Mouse (Mus musculus) liver, embryonic 11.5 days (tissue): ENCODE results near the gene BC035947. TPM values are rescaled to one million over a fixed set of nuclear protein-coding genes. Genes with fewer than 3 reads are reported as not detected.

Experiments
- ATAC-seq: fragments of 200-750 bp; cut with Nextera tagmentation; replicated peaks from 2 replicates; pipeline ENCODE4 v1.8.0; 2017; ENCODE audit warnings: moderate number of reproducible peaks, mild to moderate bottlenecking, moderate TSS enrichment, moderate library complexity; ENCODE audit not compliant: low FRiP score
- DNase-seq: peaks from one replicate; pipeline ENCODE4 v3.0.0-alpha.2; 2017; ENCODE audit warnings: low spot score
- H3K27ac ChIP-seq: fragments of 300-500 bp; sonication (generic); 2 replicates; pipeline ENCODE4 v1.5.1; 2014; ENCODE audit warnings: mild to moderate bottlenecking, low read depth, low read length, control low read depth
- H3K27me3 ChIP-seq: fragments of 300-500 bp; sonication (generic); replicated peaks from 2 replicates; pipeline ENCODE4 v1.6.1; 2014; ENCODE audit warnings: low read length, mixed read lengths; ENCODE audit not compliant: control insufficient read depth, insufficient read depth
- H3K36me3 ChIP-seq: fragments of 300-500 bp; sonication (generic); 2 replicates; pipeline ENCODE4 v1.6.1; 2014; ENCODE audit warnings: mild to moderate bottlenecking, low read length, moderate library complexity, mixed read lengths; ENCODE audit not compliant: control insufficient read depth, insufficient read depth
- H3K4me1 ChIP-seq: fragments of 300-500 bp; sonication (generic); replicated peaks from 2 replicates; pipeline ENCODE4 v1.6.1; 2014; ENCODE audit warnings: low read length, mixed read lengths; ENCODE audit not compliant: control insufficient read depth, insufficient read depth
- H3K4me2 ChIP-seq: fragments of 300-500 bp; sonication (generic); 2 replicates; pipeline ENCODE4 v1.6.1; 2014; ENCODE audit warnings: mild to moderate bottlenecking, control low read depth, moderate library complexity
- H3K4me3 ChIP-seq: fragments of 300-500 bp; sonication (generic); 2 replicates; pipeline ENCODE4 v1.5.1; 2014; ENCODE audit warnings: low read depth, low read length, control low read depth
- H3K9ac ChIP-seq: fragments of 300-500 bp; sonication (generic); 2 replicates; pipeline ENCODE4 v1.6.1; 2014; ENCODE audit warnings: low read depth, low read length, control low read depth
- H3K9me3 ChIP-seq: fragments of 300-500 bp; sonication (generic); 2 replicates; pipeline ENCODE4 v1.6.1; 2016; ENCODE audit warnings: low read length, inconsistent platforms, mixed read lengths; ENCODE audit not compliant: control insufficient read depth
- WGBS: fragments of 180-500 bp; shearing (Covaris S2); extraction: QIAGEN DNeasy Blood & Tissue Kit; methylation state at CpG from one replicate; pipeline ENCODE4 v1.1.7; 2014; 5-methylcytosine and 5-hydroxymethylcytosine counted together
- polyA plus RNA-seq: library from polyadenylated mRNA; unstranded; fragments of >200 nt; fragmentation: Nextera tagmentation; extraction: Ambion mirVana; gene quantifications from 2 replicates; pipeline ENCODE4 v1.2.1, GENCODE M21; 2014

Gene BC035947
- polyA plus RNA-seq, 1 experiment from 2014 or later = not detected

DNA sequence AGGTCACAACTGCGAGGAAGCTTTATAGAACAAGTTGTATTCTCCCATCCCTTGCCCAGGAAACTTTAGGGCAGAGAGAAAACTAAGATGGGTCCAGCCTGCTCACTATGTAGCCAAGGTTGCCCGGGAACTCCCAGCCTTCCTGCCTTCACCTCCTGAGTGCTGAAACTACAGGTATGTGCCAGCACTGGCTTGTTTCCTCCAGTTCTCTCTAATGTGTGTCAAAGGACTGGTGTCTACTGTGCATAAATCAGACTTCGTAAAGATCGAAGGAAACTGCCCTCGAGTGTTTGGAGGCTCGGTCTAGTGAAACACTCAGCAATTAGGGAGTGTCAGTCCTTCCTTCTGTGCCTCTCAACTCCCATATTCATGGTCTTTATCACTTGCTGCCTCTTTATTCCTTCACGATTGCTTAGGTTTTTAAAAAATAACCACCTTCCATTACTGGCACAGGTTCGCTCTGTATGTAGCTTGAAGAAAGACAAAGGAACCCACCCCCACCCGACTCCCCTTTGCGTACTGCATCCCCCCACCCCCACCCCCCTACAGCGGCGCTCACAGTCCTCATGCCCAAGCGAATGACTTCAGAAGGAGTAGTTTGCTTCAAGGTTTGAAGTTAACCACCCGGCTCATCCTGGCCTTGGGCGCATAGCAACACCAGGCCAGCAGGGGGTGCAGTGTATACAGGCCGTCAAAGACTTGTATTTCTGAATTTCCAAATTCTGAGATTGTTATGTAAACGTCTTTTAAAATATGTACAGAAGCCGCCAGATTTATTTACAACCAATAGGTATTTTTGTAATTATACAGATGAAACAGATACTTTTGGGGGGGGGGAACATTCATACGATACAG lies 24.6 kb upstream of the BC035947 start:
- no peak overlapping the region for H3K27ac ChIP-seq
- H3K4me3 ChIP-seq = no peak overlapping the region
- WGBS = 36% methylated on average over 19 of the region's 19 CpGs
- no peaks in the 10 kb centered on the region for H3K27me3 ChIP-seq
- ATAC-seq (no peak), DNase-seq (peak; percentile 45)
- no peaks in the 10 kb centered on the region for H3K36me3 ChIP-seq
- peak overlapping the region; percentile 63 for H3K4me2 ChIP-seq
- no peaks in the 10 kb centered on the region for H3K9me3 ChIP-seq
- H3K9ac ChIP-seq = no peak overlapping the region
- 0 out of 2 replicates have a peak, but pooled peaks cover 2% of the 10 kb centered on the region for H3K4me1 ChIP-seq

DNA sequence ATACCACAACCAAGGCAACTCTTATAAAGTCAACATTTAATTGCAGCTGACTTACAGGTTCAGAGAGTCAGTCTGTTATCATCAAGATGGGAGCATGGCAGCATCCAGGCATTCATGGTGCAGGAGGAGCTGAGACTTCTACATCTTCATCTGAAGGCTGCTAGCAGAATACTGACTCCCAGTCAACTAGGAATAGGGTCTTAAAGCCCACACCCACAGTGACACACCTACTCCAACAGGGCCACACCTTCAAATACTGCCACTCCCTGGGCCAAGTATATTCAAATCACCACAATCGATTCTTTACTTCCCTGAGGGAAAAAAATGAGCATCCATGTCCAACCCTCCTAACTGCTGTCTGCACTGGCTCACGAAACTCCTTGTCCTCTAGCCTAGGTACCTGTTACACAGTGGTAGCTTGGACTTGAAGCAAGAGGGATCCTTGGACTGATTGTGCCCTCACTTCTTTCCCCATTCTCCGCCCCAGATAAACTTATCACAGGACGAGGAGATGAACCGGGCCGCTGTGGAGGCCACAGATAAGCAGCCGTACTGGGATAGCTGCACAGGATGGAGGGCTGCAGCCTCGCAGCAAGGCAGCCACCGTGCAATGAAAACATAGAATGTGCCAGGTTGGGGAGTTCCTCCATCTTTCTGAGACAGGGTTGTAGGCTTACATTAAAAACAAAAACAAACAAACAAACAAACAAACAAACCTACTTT lies 22.6 kb upstream of the BC035947 start:
- ATAC-seq = peak; percentile 81
- 55% methylated on average over 9 of the region's 9 CpGs for WGBS
- H3K27ac ChIP-seq = no peak overlapping the region
- H3K9me3 ChIP-seq = no peaks in the 10 kb centered on the region
- DNase-seq = no peak
- no peak overlapping the region for H3K4me2 ChIP-seq
- H3K27me3 ChIP-seq = no peaks in the 10 kb centered on the region
- no peak overlapping the region for H3K9ac ChIP-seq
- no peak overlapping the region for H3K4me3 ChIP-seq
- 0 out of 2 replicates have a peak, but pooled peaks cover 2% of the 10 kb centered on the region for H3K4me1 ChIP-seq
- no peaks in the 10 kb centered on the region for H3K36me3 ChIP-seq

DNA sequence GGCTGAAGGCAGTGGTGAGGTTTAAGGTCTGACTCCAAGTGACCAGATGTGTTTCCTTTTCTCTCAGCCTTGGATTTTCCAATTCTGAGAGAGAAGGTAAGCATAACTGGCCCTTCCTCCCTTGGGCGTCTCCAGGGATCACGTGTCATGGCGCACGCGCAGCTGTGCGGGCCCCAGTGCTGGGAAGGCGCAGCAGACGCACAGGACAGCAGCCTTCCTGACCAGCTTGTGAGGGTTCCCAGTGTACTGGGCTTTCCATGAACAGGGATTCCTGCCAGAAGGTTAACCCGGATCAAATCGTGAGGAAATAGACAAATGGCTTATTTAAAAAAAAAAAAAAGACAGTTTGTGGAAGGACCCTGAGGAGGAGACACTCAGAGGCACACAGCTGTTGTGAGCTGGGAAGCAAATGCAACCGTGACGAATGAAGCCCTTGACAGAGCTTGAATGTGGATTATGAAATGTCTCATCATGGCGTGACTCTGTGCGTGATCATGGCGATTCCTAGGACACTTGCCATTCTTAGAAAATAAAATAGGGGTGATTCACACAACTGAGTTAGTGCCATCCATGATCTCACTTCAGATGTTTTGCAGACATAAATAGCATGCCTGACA lies 20.3 kb upstream of the BC035947 start:
- no peak overlapping the region for H3K4me2 ChIP-seq
- no peaks in the 10 kb centered on the region for H3K36me3 ChIP-seq
- H3K9me3 ChIP-seq = no peaks in the 10 kb centered on the region
- no peak overlapping the region for H3K27ac ChIP-seq
- no peak overlapping the region for H3K4me3 ChIP-seq
- no peaks in the 10 kb centered on the region for H3K4me1 ChIP-seq
- WGBS = 87% methylated on average over 15 of the region's 15 CpGs
- no peak overlapping the region for H3K9ac ChIP-seq
- no peaks in the 10 kb centered on the region for H3K27me3 ChIP-seq
- DNase-seq = no peak
- ATAC-seq = no peak

DNA sequence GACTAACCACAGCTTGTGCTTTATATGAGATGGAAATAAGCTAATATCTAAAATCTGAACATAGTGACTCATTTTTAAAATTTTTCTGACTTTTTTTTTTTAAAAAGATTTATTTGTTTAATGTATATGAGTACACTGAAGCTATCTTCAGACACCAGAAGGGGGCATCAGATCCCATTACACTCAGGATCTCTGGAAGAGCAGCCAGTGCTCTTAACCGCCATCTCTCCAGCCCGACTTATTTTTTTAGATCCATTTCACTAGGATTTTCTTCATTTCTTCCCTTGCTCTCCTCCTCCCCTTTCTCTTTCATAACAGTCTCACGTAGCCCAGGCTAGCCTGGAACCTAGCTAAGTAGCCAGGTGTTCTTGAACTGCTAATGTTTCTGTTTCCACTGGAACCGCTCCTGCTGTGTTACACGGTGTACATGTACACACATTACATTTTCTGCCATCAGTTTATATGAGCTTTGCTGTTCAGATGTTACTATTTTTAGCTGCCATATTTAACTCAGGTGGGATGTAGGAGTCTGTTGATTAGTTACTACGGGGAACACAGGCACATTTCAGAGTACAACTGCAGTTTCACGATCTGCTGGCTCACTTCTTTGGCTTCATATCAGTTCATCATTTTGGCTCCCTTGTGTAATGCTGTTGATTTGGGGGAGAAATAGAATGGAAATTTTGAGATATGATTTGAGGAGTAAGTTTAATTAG lies 18.7 kb upstream of the BC035947 start:
- H3K9me3 ChIP-seq = no peaks in the 10 kb centered on the region
- WGBS = 71% methylated on average over 7 of the region's 7 CpGs
- no peaks in the 10 kb centered on the region for H3K36me3 ChIP-seq
- no peak for ATAC-seq
- no peaks in the 10 kb centered on the region for H3K4me1 ChIP-seq
- no peak overlapping the region for H3K4me3 ChIP-seq
- H3K27ac ChIP-seq = no peak overlapping the region
- no peak for DNase-seq
- no peak overlapping the region for H3K9ac ChIP-seq
- no peaks in the 10 kb centered on the region for H3K27me3 ChIP-seq
- no peak overlapping the region for H3K4me2 ChIP-seq

DNA sequence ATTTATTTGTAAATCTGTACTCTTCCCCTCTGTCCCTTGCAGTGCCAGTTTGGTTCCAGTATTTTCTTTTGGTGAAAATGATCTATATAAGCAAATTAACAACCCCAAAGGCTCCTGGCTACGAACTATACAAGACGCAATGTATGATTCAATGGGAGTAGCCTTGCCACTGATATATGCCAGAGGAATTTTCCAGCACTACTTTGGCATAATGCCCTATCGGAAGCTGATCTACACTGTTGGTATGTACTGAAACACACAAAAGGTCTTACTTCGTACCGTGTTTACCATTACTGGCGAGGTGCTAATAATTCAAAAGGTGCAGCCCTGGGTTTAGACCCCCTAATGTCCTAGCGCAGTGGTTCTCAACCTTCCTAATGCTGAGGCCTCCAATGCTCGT lies 17.1 kb upstream of the BC035947 start:
- H3K4me3 ChIP-seq = no peak overlapping the region

DNA sequence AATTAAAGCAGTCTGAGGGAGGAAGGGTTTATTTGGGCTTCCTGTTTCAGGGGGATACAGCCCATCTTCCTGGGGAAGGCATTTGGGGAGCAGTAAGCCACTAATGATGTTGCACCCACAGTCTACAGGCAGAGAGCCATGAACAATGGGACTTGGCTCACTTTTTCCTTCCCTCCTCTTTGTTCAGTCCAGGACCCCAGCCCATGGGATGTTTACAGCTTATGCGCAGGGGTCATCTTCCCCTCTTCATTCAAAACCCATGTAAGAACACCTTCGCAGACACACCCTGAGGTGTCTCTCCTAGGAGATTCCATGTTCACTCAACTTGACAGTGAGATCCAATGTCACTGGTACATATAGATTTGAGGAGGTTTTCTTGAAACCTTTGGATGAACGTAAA lies 16.4 kb upstream of the BC035947 start:
- DNase-seq (no peak), ATAC-seq (no peak)
- Histone ChIP-seq H3K4me2 (no peak overlapping the region), H3K4me1 (no peaks in the 10 kb centered on the region), H3K27ac (no peak overlapping the region), H3K9ac (no peak overlapping the region), H3K27me3 (no peaks in the 10 kb centered on the region), H3K9me3 (no peaks in the 10 kb centered on the region), H3K36me3 (no peaks in the 10 kb centered on the region), H3K4me3 (no peak overlapping the region)
- 85% methylated on average over 3 of the region's 3 CpGs for WGBS

More for the DNA sequence above, 17.1 kb upstream of the BC035947 start:
- H3K9me3 ChIP-seq = no peaks in the 10 kb centered on the region
- DNase-seq (no peak), ATAC-seq (no peak)
- H3K4me2 ChIP-seq = no peak overlapping the region
- no peaks in the 10 kb centered on the region for H3K4me1 ChIP-seq
- no peak overlapping the region for H3K27ac ChIP-seq
- H3K27me3 ChIP-seq = no peaks in the 10 kb centered on the region
- H3K36me3 ChIP-seq = no peaks in the 10 kb centered on the region
- WGBS = 86% methylated on average over 8 of the region's 8 CpGs
- H3K9ac ChIP-seq = no peak overlapping the region

DNA sequence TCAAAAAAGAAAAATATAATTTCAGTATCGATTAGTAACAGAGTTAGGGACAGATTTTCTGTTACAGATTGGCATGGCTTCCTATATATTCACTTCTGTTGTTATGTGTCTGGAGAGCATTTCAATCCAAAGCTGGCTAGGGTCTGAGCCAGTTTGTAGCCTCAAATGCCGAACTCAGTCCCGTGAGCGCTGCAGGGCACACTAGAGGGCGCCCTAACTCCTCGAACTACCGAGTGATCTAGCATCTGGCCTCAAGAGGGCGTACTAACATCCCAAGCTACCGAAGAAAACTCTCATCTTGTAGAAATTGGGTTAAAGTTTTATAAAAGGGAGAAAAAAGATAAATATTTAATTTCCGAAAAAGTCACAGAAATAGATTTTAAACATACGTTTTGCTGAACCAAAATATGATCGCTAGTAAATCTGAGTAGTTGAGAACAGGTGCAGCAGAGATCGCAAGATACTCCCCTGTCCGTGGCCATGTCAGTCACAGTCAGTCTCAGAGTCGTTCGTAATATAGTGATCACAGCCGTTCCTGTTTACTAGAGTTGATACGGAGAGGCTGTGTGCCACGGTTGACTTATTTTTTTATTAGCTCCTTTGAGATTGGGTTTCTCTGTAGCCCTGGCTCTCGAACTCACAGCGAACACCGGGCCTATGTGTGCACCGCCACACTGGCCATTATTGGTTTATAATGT lies 13.4 kb upstream of the BC035947 start:
- 50% methylated on average over 23 of the region's 23 CpGs for WGBS
- no peak overlapping the region for H3K4me3 ChIP-seq
- no peak overlapping the region for H3K27ac ChIP-seq
- H3K27me3 ChIP-seq = no peaks in the 10 kb centered on the region
- no peaks in the 10 kb centered on the region for H3K4me1 ChIP-seq
- no peaks in the 10 kb centered on the region for H3K36me3 ChIP-seq
- ATAC-seq = no peak
- no peaks in the 10 kb centered on the region for H3K9me3 ChIP-seq
- DNase-seq = no peak
- no peak overlapping the region for H3K4me2 ChIP-seq
- no peak overlapping the region for H3K9ac ChIP-seq

DNA sequence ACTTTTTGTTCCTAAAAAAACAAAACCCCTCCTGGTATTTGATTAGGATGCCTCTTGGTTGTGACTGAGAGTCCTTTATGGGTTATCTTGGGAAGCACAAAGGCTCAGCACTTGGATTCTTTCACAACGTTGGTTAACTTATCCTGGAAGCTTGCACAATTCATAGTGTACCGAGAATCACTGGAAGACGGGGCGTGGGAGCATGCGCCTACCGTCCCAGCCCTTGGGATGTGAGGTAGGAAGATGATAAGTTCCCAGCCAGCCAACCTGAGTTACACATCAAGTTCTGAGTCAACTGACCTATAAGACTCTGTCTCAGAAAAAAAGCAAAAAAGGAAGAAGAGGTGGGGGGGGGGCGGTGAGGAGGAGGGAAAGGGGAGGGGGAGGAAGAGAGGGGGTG lies 6.9 kb upstream of the BC035947 start:
- H3K27ac ChIP-seq = no peak overlapping the region
- no peak overlapping the region for H3K4me2 ChIP-seq
- no peaks in the 10 kb centered on the region for H3K9me3 ChIP-seq
- WGBS = 85% methylated on average over 7 of the region's 7 CpGs
- ATAC-seq (no peak), DNase-seq (no peak)
- H3K27me3 ChIP-seq = no peaks in the 10 kb centered on the region
- H3K4me1 ChIP-seq = no peaks in the 10 kb centered on the region
- H3K9ac ChIP-seq = no peak overlapping the region
- H3K4me3 ChIP-seq = no peak overlapping the region
- H3K36me3 ChIP-seq = no peaks in the 10 kb centered on the region
